Mouse (Mus musculus): ENCODE measurements around the gene Mansc1. TPM values are rescaled to one million over a fixed set of nuclear protein-coding genes. Genes with fewer than 3 reads are reported as not detected.

Gene Mansc1
- polyA plus RNA-seq, 1 experiment from 2014 or later, result 0.85 TPM

DNA sequence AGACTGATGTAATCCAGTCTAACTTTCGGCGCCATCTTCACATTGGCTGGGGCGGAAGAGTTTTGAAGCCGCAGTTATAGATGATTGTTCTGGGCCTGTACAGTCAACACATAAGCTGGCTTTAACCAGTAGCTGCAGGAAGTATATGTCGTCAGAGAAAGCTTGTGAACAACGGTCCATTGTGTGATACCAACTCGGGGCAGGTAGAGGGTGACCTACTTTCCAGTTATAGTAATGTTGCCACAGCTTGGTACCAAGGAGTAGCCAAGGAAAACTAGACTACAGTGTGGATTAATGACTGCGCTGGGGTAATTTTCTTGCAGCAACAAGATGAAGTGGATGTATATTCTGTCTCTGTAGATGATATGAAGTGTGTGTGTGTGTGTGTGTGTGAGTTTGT, 1.3 kb upstream of the Mansc1 start:
- Histone ChIP-seq H3K4me1 (peaks cover 6% of the 10 kb centered on the region; the same call in 1 of the 2 replicates), H3K27me3 (replicated peaks) (peaks cover 36% of the 10 kb centered on the region), H3K9ac (no peak overlapping the region), H3K4me3 (no peak overlapping the region), H3K4me2 (no peak overlapping the region), H3K9me3 (replicated peaks) (no peaks in the 10 kb centered on the region), H3K27ac (no peak overlapping the region), H3K36me3 (no peaks in the 10 kb centered on the region)
- 77% methylated on average over 8 of the region's 8 CpGs for WGBS (ENCODE audit: insufficient replicate concordance)
- ATAC-seq, result no peak

DNA sequence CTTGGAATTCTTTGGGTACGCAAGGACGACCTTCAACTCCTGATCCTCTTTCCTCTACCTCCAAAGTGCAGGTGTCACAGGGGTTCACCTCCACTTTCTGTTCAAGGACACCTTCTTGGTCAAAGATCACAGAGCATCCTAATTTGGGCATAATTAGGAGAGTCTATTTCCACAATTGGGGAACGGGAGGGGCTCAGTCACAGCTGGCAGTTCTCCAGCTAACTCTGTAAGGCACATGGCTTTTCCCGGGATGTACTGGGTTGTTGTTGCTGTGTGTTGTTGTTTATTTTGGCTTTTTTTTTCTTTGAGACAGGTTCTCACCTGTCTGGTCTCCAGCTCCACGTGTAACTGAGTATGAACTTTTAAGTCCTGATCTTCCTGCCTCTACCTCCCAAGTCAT, 468 bp upstream of the Mansc1 start:
- Histone ChIP-seq H3K36me3 (no peaks in the 10 kb centered on the region), H3K27ac (no peak overlapping the region), H3K9ac (no peak overlapping the region), H3K4me1 (peaks cover 6% of the 10 kb centered on the region; the same call in 1 of the 2 replicates), H3K4me3 (peak overlapping the region; percentile 54; the same call in 1 of the 2 replicates), H3K27me3 (replicated peaks) (peaks cover 36% of the 10 kb centered on the region), H3K9me3 (replicated peaks) (no peaks in the 10 kb centered on the region), H3K4me2 (peak overlapping the region; percentile 74)
- WGBS (ENCODE audit: insufficient replicate concordance), result 50% methylated on average over 5 of the region's 5 CpGs
- ATAC-seq, result no peak

DNA sequence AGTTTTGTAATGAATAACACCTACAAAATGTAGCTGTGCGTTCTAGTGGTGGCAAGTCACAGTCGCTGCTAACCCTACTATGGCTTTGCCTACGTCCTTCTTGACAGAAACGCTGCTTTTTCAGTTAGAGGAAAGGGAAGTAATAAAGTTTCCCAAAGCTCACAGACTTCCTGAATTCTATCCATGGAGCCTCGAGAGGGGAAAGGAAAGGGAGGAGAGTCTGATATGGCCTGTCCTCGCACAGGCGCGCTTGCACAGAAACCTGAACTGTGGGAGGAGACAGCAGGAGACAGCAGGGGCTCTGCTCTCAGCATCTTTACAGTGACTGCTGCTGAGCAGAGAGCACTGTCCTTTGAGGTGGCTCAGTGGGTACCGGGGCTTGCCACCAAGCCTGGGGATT, 1.8 kb downstream of the Mansc1 start:
- Histone ChIP-seq H3K27me3 (replicated peaks) (peaks cover 36% of the 10 kb centered on the region), H3K9ac (no peak overlapping the region), H3K9me3 (replicated peaks) (no peaks in the 10 kb centered on the region), H3K4me1 (peaks cover 6% of the 10 kb centered on the region; the same call in 1 of the 2 replicates), H3K27ac (no peak overlapping the region), H3K4me2 (no peak overlapping the region), H3K4me3 (no peak overlapping the region), H3K36me3 (no peaks in the 10 kb centered on the region)
- 52% methylated on average over 9 of the region's 9 CpGs for WGBS (ENCODE audit: insufficient replicate concordance)
- ATAC-seq, result no peak

DNA sequence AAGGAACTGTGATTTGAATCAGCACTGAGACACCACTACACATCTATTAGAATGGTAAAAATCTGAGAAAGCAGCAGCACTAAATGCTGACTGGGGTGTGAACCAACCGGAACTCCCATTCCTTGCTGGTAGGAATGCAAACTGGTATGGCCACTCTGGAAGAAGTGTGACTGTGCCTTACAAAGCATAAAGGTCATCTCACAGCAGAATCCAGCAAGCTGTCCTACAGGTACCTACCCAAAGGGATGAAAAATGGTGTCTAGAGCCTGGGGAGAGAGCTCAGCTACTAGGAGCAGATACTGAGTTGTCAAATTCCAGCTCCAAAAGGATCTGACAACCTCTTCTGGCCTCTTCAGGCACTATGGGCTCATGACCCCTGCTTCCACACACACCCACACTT, 5.7 kb downstream of the Mansc1 start:
- H3K9ac ChIP-seq, result no peak overlapping the region
- 79% methylated on average over 1 of the region's 1 CpGs for WGBS (ENCODE audit: insufficient replicate concordance)
- H3K4me1 ChIP-seq, result peaks cover under 1% of the 10 kb centered on the region; the same call in 1 of the 2 replicates
- H3K4me3 ChIP-seq, result no peak overlapping the region
- no peaks in the 10 kb centered on the region for H3K9me3 ChIP-seq (replicated peaks)
- H3K27me3 ChIP-seq (replicated peaks), result peaks cover 12% of the 10 kb centered on the region
- no peak for ATAC-seq
- no peaks in the 10 kb centered on the region for H3K36me3 ChIP-seq
- no peak overlapping the region for H3K4me2 ChIP-seq
- H3K27ac ChIP-seq, result no peak overlapping the region

DNA sequence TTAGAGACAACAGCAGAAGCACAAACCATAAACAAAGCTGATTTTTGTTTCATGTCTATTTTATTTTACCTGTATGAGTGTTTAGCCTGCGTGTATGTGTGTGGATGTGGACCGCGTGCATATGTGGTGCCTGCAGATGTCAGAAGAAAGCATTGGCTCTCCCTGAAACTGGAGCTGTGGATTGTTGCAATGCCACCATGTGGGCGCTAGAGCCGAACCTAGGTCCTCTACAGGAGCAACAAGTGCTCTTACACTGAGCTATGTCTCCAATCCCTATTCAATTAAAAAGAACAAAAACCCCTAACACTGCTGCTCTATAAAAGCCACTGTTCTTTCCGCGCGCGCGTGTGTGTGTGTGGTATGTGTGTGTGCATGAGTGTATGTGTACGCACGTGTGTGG, 6.9 kb downstream of the Mansc1 start:
- peaks cover under 1% of the 10 kb centered on the region; the same call in 1 of the 2 replicates for H3K27me3 ChIP-seq (replicated peaks)
- no peak for ATAC-seq
- no peak overlapping the region for H3K9ac ChIP-seq
- no peak overlapping the region for H3K27ac ChIP-seq
- no peak overlapping the region for H3K4me3 ChIP-seq
- H3K36me3 ChIP-seq, result no peaks in the 10 kb centered on the region
- 76% methylated on average over 12 of the region's 12 CpGs for WGBS (ENCODE audit: insufficient replicate concordance)
- H3K9me3 ChIP-seq (replicated peaks), result no peaks in the 10 kb centered on the region
- no peaks in the 10 kb centered on the region for H3K4me1 ChIP-seq
- H3K4me2 ChIP-seq, result no peak overlapping the region

DNA sequence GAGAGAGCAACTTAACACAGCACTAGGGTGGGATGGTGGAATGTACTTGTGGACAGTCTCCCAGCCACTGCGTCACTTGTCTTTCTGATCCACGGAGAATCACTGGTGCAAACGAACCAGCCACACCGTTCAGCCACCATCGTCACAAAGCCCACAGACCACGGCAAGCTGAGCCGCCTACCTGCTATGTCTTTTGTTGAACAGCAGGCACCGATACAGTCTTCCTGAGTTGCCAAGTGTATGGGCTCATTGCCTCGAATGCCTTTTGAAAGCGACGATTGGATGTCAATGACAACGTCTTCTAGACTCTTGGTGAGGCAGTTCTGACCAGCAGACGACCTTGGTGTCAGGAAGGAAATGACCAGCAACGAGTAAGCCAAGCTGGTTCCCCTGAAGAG, 10.7 kb downstream of the Mansc1 start:
- H3K9me3 ChIP-seq (replicated peaks), result no peaks in the 10 kb centered on the region
- no peak overlapping the region for H3K4me3 ChIP-seq
- no peak overlapping the region for H3K27ac ChIP-seq
- H3K27me3 ChIP-seq (replicated peaks), result no peaks in the 10 kb centered on the region
- no peak for ATAC-seq
- H3K36me3 ChIP-seq, result no peaks in the 10 kb centered on the region
- no peak overlapping the region for H3K4me2 ChIP-seq
- H3K9ac ChIP-seq, result no peak overlapping the region
- H3K4me1 ChIP-seq, result no peaks in the 10 kb centered on the region
- WGBS (ENCODE audit: insufficient replicate concordance), result 50% methylated on average over 14 of the region's 14 CpGs

DNA sequence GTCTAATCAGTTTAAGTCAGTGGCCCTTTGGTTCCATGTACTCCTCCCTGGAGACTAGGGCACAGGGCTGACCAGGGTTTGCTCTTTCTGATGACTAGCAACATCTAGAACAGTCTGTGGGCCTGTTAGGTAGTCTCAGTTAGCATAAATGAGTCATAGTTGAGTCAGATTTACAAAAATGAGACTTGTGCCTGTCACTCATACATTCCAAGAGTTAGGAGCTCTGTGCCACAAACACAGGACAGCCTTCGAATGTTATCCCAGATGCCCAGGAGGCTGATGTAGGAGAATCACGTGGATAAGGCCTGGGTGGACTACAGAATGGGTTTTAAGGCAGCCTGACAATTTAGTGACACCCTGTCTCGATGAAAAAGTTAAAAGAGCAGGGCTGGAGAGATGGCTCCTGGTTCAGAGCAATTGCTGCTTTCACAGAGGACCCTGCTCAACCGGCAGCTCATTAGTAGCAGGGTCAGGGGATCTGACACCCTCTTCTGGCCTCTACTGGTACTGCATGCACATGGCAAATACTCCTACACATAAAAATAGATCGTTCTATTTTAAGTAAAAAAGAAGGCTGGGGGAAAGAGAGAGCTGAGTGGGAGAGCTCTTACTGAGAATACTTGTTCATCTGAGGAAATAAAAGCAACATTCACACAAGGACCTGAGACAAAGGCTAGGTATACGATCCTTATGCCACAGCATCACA, 11.3 kb downstream of the Mansc1 start:
- no peak for ATAC-seq
- no peak overlapping the region for H3K4me2 ChIP-seq
- no peak overlapping the region for H3K9ac ChIP-seq
- no peaks in the 10 kb centered on the region for H3K27me3 ChIP-seq (replicated peaks)
- no peak overlapping the region for H3K4me3 ChIP-seq
- no peaks in the 10 kb centered on the region for H3K9me3 ChIP-seq (replicated peaks)
- no peak overlapping the region for H3K27ac ChIP-seq
- no peaks in the 10 kb centered on the region for H3K4me1 ChIP-seq
- WGBS (ENCODE audit: insufficient replicate concordance), result 53% methylated on average over 6 of the region's 6 CpGs
- no peaks in the 10 kb centered on the region for H3K36me3 ChIP-seq

DNA sequence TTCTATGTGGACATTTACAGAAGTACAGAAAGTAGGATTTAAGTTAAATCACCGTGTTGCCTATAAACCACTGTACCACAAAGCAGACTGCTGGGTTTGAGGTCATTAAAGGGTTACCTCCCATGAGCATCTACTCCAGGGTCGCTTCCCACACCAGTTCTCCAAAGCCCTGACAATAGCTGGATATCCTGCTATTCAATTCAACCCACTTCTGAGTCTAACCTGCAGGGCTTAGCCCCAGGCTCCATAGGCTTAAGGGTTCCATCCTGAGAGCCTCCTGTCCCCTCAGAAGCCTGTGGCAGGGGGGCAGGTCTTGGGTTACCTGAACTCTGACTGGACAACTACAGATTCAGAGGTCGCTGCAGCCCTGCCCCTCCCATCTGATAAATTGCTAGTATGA, 12.2 kb downstream of the Mansc1 start:
- Histone ChIP-seq H3K9ac (no peak overlapping the region), H3K4me3 (no peak overlapping the region), H3K27me3 (replicated peaks) (no peaks in the 10 kb centered on the region), H3K9me3 (replicated peaks) (no peaks in the 10 kb centered on the region), H3K27ac (no peak overlapping the region), H3K36me3 (no peaks in the 10 kb centered on the region), H3K4me1 (peaks cover 2% of the 10 kb centered on the region), H3K4me2 (no peak overlapping the region)
- no peak for ATAC-seq
- 58% methylated on average over 3 of the region's 3 CpGs for WGBS (ENCODE audit: insufficient replicate concordance)

DNA sequence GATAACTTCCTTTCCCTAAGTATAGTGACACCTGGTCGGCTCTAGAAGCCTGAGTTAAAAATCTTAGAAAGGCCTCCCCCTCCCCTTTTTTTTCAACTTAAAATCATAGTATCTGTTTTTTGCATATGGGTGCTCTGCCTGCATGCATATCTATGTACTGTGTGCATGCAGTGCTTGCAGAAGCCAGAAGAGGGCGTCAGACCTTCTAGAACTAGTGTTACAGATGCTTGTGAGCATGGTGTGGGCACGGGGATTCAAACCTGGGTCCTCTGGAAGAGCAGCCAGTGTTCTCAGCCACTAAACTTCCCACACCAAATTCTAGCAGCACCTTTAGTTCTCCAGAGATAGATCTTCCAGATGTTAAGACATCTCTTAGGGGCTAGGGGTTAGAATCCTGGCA, 14.7 kb downstream of the Mansc1 start:
- H3K36me3 ChIP-seq, result no peaks in the 10 kb centered on the region
- H3K27me3 ChIP-seq (replicated peaks), result no peaks in the 10 kb centered on the region
- no peak overlapping the region for H3K4me3 ChIP-seq
- 37% methylated on average over 3 of the region's 3 CpGs for WGBS (ENCODE audit: insufficient replicate concordance)
- no peak overlapping the region for H3K27ac ChIP-seq
- ATAC-seq, result no peak
- H3K4me1 ChIP-seq, result peaks cover 13% of the 10 kb centered on the region
- H3K4me2 ChIP-seq, result no peak overlapping the region
- H3K9me3 ChIP-seq (replicated peaks), result no peaks in the 10 kb centered on the region
- no peak overlapping the region for H3K9ac ChIP-seq

DNA sequence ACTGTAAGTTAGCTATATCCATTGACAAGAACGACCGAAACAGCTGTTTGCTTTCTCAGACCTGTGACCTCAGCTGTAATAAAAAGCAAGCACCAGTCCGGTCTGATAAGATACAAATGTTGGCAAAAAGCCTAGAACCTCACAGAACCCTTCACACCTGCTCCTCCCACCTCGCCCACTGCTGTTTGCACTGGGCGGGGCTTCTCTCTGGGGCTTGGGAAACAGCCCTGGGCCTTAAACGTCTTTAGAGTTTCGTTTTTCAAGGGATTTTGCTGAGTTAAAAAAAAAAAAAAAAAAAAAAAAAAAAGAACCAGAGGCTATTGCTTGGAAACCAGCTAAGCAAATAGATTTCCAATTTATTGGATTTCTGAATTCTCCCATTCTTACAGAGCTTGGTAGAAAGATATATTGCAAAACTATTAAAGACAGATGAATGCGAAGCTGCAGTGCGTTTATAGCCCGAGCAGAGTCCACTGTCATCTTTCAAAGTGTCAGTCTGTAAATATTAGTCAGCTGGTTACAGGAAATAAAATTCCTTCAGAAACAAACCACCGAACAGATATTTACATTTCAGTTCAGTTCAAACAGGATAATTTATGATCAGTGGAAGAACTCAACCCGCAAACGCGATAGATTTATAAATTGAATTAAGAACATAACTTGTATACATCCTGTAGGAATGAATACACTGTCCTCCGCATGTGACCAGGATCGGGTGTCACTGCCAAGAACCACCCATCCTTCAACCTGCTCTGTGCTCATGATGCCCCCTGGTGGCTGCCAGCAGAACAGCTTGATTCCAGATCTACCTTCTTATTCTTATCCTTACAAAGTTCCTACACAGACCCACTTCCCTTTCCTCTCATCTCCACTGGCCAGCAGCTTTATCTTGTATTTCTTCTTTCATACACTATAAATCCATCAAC, 17.3 kb downstream of the Mansc1 start:
- peak overlapping the region; percentile 59 for H3K4me2 ChIP-seq
- H3K27ac ChIP-seq, result no peak overlapping the region
- ATAC-seq, result peak; percentile 70
- H3K4me3 ChIP-seq, result peak overlapping the region; percentile 24
- H3K27me3 ChIP-seq (replicated peaks), result no peaks in the 10 kb centered on the region
- WGBS (ENCODE audit: insufficient replicate concordance), result 17% methylated on average over 16 of the region's 16 CpGs
- no peak overlapping the region for H3K9ac ChIP-seq
- H3K36me3 ChIP-seq, result no peaks in the 10 kb centered on the region
- H3K4me1 ChIP-seq, result peaks cover 13% of the 10 kb centered on the region
- H3K9me3 ChIP-seq (replicated peaks), result no peaks in the 10 kb centered on the region

DNA sequence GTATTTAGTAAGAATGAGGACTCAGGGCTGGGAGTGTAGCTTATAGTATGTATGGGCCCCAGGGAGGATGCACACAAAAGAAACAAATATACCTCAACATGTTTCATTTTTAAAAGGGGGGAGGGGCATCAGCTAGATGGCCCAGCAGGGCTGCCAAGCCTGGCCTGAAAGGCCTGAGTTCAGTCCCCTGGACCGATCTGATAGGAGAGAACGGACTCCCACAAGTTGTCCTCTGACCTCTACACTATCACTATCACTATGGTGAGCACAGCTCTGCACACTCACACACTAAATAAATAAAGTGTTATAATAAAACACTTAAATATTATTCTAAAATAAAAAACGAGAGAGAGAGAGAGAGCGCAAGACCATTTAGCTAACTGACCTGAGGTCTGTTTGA, 18.0 kb downstream of the Mansc1 start:
- Histone ChIP-seq H3K4me2 (peak overlapping the region; percentile 59; the same call in 1 of the 2 replicates), H3K4me1 (peaks cover 13% of the 10 kb centered on the region), H3K27ac (no peak overlapping the region), H3K4me3 (no peak overlapping the region), H3K9me3 (replicated peaks) (no peaks in the 10 kb centered on the region), H3K9ac (no peak overlapping the region), H3K36me3 (no peaks in the 10 kb centered on the region), H3K27me3 (replicated peaks) (no peaks in the 10 kb centered on the region)
- 69% methylated on average over 4 of the region's 4 CpGs for WGBS (ENCODE audit: insufficient replicate concordance)
- peak; percentile 63; the same call in 1 of the 2 replicates for ATAC-seq

DNA sequence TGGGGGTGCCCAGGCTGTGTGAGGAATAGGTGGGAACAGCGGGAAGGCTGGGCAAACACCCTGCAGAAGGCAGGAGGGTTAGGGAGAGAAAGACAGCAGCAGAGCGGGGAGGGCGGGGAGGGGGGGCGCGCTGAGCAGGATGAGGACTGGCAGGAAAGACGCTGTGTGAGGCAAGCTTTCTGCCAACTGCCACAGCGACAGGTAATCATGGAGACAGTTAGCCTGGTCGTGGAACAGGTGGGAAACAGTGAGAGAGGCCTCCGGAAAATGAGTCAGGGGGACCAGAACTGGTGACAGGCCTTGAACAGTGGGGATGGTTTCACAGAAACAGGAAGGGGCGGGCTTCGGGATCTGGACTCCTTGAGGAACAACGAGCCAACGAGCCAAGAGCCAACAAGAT, 20.4 kb downstream of the Mansc1 start:
- no peaks in the 10 kb centered on the region for H3K9me3 ChIP-seq (replicated peaks)
- no peaks in the 10 kb centered on the region for H3K36me3 ChIP-seq
- peaks cover 13% of the 10 kb centered on the region for H3K4me1 ChIP-seq
- no peak overlapping the region for H3K9ac ChIP-seq
- H3K27ac ChIP-seq, result no peak overlapping the region
- WGBS (ENCODE audit: insufficient replicate concordance), result 53% methylated on average over 13 of the region's 13 CpGs
- no peaks in the 10 kb centered on the region for H3K27me3 ChIP-seq (replicated peaks)
- H3K4me3 ChIP-seq, result no peak overlapping the region
- no peak overlapping the region for H3K4me2 ChIP-seq
- no peak for ATAC-seq

All from liver, embryonic 12.5 days (tissue).